Mouse (Mus musculus): ENCODE measurements around the gene Itih5.

Itih5 gene

DNA sequence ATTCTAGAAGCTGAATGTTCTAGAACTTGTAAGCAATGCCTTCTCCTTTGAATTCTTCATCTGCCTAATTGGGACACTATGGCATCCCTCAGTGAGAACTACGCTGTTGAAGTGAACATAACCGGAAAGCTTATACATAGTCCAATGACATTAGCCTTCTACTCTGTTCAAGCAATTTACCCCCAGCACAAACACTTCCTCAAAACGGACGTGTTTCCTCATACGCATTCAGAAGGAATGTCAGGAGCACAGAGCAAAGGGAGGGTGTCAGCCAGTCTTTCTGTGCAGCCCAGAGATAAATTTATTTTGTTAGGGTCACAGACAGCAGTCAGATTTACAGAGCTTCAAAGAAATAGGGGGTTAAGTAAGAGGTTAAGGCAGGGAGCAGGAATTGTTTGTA is 108.0 kb downstream of the Itih5 start:
- DNase-seq (ENCODE audit: low read depth, low spot score): no peak

DNA sequence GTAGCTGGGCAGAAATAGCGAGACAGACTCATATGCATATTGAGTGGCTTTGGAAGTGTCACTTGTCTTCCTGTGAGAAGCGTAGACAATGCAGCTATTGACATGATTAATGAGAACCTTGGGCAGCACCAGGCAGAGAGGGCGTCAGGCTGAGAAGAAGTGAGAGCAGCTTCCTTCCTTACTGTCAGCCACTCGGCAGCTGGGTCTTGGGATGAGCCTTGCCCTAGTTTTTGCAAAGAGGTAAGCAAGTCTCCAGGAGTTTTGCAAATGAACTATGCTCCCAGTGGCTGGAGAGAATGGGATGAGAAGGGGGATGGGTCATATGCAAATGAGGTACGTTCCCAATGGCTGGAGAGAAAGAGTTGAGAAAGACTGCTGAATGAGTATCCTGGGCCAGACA is 109.4 kb downstream of the Itih5 start:
- no peak for DNase-seq (ENCODE audit: low read depth, low spot score)

DNA sequence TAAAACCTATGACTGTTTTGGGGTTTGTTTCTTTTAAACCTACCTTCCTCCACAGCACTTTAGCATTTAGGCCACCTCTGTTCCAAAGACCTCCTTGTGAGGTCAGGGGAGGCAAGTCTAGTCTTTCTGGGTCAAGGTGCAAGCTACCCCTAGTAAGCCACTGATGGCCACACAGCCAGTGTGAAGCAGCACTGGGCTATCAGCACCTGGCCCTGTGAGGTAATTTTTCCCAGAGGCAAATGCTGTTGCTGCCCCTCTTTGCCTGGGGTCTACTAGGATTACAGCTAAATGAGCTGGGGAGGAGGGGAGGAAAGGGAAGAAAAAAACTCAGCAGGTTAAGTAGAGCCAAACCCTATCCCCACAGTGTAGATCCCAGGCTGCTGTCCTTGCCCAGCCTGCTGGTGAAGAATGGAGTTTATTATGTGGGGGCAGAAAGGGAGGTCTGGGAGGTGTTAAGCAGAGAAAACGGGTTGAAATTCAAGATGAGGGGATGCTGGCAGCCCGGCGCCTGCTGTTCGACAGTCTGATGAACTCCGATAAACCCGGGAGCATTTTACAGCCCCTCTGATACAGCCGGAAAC is 110.6 kb downstream of the Itih5 start:
- no peak for DNase-seq (ENCODE audit: low read depth, low spot score)

DNA sequence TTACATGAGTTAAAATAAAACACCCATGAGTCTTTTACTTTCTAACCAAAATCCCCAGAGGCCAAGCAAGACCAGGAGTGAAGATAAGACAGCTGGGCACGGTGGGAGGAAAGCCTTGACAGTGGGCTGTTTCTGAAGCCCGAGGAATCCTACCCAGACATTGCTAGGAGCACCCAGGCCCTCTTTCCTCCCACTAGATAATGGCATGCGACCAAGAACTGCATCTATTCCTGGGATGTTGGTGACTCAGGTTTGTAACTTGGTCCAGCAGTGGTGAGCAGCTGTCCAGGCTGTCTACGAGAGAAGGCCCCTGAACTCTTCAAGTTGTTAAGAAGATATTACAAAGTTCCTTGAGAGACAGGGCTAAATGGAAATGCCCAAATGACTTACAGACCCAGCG is 112.5 kb downstream of the Itih5 start:
- no peak for DNase-seq (ENCODE audit: low read depth, low spot score)

DNA sequence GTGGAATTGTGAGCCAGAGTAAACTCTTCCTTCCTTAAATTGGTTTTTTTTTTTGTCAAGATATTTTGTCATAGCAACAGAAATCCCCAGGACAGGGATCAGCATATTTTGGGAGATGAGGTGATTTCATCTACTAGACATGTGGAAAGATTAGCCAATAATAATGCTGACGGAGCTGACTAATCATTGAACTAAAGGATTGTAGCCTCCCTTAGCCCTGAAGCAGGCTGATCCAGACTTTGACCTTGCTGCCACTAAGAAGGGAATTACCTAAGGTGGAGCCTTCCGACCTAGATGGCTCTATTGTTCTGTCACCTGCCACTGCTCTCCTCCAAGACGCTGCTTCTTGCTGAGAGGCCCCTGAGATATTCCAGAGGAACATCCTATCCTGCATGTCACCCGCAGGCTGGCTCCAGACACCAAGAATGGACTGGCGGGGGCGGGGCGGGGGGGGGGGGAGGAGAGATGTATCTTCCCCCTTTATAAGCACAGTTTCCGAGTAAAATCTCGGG is 119.3 kb downstream of the Itih5 start:
- DNase-seq (ENCODE audit: low read depth, low spot score): no peak

DNA sequence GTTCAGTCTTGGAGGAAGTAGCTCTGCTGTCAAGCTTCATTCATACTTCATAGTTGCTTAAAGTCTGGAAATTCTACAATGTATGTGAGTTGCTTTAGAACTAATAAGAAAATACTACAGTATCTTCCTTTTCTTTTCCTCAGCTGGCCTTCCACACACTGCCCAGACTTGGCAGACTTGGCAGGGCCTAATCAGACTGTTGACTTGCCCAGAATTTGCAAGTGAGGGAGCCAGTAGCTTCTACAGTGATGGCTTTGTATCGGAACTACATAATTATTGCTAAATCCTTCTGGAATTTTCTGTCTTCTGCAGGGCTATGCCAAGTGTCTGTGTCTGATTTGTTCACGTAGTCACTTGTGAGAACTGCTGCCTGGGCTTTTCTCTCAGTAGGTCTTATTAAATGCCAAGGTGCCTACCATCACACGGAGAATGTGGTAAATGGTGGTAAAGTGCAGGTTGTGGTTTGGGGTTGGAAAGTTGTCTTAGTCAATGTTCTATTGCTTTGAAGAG is 120.2 kb downstream of the Itih5 start:
- no peak for DNase-seq (ENCODE audit: low read depth, low spot score)

DNA sequence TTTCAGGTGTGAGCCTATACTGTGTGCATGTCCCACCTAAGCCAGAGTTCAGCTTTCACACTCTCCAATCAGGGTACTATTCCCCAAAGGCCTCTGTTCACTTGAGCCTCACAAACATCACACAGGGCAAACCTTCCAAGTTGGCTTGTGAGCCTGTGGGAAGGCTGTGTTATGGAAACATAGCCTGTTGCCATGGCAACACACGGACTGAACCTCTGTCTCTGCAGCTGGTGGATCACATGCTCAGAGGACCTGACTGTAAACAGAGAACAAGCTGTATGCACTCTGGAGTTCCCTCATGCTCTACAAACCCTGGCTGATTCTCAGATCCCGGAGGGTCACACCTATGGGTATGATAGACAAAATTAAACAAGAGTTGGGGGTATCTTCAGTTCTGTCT is 122.8 kb downstream of the Itih5 start:
- peak; percentile 62 for DNase-seq (ENCODE audit: low read depth, low spot score)

DNA sequence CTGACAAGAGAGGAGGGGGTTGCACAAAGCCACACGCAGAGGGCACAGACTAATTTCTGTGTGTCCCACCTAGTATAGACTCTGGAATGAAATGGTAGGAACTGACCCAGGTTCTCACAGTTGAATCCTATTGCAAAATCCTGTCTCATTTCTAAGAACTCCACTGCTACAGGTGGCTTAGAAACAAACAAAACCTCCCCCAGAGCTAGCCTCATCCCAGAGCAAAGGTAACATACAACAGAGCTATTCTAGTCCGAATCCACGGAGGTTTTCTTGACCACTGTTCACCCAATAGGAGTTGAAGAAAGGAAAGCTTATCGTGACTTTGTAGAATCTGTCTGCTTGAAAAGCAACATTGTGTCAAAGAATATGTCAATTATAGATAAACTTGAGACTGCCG is 130.3 kb downstream of the Itih5 start:
- no peak for DNase-seq (ENCODE audit: low read depth, low spot score)

DNA sequence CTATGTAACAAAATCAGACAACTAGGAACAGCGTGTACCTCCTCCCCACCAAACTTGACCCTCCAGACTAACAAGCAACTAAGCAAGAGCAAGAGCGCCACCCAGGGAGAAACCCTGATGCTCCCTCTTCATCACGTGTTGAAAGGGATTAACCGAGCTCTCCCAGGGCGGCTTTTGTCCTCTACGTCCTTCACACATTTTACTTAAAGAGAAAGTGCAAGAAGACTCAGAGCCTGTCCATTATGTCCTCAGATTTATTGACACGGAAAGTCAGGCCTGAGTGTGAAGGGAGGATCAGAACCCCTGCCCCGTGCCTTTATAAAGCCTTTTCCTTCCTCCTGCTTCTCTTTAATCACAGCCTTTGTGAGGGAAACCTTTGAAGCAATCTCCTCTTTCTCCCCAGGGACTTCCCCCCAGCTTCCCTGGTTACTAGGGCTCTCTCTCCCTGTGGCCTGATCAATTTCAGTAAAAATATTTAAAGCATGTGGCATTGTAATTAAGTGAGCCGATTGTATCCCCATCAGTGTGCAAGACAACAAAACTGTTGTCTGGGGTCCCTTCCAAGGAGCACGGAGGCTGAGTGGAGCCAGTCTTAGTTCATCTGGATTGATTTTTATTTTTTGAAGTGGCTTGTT is 131.4 kb downstream of the Itih5 start:
- no peak for DNase-seq (ENCODE audit: low read depth, low spot score)

DNA sequence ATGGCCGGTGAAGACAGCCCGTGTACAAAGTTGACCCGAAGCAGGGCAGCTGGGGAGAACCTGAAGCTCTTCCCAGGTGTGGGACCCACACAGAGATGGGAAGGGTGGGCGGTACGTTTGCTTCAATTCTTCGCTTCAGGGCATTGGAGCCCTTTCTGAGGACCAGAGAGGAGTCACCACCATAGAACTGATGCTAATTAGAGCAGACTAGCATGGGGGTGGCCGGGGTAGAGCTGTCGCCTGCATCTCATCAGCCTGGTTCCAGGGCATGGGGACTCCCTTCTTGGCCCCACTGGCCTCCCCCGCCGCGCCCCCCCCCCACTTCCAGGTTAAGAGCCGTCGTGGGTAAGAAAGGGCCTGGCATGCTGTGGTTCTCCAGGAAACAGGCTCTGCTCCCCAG is 132.6 kb downstream of the Itih5 start:
- no peak for DNase-seq (ENCODE audit: low read depth, low spot score)

DNA sequence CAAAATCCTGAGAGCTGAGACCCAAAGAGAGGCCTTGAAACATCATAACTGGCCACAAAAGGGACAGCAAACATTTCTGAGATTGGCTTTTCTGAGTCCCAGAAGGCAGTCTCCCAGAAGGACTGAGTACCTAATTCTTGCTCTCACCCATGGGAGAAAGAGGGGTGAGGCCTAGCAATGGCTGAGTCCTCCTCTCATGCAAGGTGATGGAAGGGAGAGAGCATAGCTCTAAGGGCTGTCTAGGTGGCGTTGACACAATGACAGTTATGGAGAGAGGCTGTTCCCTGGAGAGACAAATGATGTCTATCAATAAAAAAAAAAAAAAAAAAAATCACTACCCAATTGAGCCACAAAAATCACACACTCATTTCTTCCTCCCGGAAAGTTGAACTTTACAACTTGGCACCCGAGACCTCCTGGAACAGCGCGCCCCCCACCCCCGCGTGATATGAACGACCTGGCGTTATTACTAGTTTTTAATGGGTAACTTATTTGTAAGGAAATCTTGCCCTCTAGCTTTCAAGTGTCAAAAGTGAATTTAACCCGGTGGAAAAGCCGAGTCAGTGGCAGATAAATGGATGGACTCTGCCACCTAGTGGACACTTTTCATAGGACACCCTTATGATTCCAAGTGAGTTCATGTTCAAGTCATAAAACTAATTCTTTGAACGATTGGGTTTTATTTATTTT is 134.9 kb downstream of the Itih5 start:
- peak; percentile 68 for DNase-seq (ENCODE audit: low read depth, low spot score)

DNA sequence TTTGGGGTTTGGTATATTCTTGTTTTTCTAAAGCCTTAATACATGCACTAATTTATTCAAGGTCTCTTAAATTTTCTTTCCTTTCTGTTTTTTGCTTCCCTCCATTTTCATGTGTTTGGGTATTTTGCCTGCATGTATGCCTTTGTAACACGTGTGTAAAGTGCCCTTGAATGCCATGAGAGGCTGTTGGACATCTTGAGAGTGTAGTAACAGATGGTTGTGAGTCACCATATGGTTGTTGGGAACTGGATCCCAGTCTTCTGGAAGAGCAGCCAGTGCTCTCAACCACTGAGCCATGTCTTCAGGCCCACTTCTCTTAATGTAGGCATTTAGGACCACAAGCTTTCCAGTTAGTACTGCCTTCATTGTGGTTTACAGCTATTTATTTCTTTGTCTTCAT is 135.5 kb downstream of the Itih5 start:
- no peak for DNase-seq (ENCODE audit: low read depth, low spot score)

DNA sequence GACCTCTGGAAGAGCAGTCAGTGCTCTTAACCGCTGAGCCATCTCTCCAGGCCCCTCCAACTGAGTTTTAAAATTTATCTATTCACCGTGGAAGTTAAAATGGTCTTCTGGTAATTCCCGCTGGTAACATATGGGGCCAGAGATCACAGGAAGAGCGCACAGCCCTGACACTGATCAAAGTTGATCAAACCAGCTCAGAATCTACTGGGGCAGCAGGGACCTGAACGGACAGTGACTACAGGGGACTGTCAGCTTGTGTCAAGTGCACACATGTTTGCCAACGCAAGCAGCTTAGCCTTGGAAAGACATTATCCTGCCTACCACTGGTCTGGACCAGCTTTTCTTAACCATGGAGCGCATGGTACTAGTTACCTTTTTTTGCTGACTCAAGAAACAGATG is 136.7 kb downstream of the Itih5 start:
- DNase-seq (ENCODE audit: low read depth, low spot score): no peak

DNA sequence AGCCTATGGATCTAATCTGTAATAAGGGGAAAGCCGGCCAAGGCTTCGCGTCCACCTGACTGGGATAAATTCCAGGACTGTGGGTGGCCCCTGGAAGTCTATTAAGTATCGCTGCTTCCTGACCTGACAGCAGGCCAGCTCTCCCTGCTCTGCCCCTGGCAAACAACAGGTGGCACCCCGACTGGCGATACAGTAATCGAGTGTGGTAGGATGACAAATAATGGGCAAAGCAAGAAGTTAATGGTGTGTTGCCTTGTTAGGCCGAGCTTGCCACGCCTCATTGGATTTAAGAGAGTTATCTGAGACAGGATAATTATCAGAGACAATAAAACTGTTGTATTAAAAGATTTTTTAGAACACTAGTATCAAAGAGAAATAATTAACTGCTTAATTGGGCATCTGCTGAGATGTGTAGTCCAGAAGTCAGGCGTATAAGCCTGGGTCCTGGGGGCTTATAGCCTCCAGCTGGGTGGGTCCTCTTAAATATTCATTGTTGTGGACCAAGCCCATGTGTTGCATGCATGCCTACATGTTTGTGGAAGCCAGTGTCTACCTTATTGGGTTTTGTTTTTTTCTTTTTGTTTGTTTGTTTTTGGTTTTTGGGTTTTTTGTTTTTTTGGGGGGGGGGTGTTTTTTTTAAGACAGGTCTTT is 140.3 kb downstream of the Itih5 start:
- DNase-seq (ENCODE audit: low read depth, low spot score): no peak

DNA sequence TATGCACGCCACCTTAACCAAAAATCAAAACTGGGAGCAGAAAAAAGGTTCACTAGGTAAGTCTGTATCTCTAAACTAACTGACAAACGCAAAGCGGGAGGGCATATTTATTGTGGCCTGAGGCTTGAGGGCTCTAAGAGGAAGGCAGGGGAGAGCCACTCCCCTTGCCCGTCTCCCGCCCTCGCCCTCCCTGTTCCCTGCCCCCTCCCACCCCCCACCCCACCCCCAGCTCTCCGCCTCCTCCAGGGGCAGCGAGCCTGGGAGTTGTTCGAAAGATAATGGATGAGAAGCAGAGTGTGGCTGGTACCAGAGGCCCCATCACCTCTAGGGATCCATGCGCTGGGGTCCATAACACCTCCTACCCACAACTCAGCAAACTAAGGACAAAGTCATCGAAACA is 142.5 kb downstream of the Itih5 start:
- no peak for DNase-seq (ENCODE audit: low read depth, low spot score)

DNA sequence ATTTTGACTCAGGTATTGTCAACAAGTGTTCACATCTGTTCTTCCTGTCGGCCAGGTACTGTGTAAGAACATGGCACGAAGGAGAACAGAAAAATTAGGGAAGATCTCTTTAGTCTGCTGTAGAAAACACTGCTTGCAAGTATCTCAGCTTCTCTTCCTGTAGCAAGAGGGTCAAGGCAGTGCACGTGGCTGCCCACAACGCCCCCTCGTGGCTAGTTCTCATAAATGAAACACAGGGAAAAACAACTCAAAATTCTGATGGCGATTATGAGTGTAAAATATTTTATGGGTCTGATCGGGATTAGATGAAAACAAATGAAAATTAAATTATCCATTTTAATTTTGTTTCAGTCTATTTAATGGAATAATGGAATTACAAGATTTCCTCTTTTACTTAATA is 146.9 kb downstream of the Itih5 start:
- DNase-seq (ENCODE audit: low read depth, low spot score): no peak

DNA sequence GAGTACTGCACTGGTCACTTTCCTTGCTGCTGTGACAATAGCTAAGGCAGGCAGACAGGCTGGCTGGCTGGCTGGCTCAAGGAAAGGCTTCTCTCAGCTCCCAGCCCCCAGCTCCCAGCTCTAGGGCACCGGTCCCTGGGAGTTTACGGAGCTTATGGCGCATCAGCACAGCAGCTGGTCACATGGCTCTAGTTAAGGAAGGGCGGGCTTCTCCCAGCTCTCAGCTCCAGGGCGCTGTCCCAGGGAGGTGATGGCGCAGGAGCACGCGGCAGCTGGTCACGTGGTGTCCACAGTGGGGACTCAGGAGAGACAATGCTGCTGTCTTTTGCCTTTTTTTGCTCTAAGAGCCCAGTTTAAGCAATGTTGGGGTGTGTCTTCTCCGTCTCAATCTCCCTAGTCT is 147.4 kb downstream of the Itih5 start:
- DNase-seq (ENCODE audit: low read depth, low spot score): no peak

DNA sequence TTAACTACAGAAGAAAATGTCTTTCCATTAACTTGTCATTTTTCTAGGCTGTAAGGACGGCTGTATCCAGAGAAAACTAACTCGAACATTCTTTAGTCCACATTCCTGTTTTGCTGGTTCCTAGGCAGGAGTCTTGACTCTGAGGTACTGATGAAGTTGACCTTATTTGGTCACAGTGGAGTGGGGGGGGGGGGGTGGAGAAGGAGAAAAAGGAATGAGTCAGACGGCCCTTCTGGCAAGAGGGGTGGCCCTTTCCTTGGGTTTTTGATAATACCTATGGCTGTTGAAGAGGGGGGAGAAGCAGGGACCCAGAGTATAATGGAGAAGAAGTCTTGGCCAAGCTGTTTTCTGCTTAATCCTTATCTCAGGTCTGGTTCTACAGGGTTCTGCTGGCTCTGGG is 148.0 kb downstream of the Itih5 start:
- DNase-seq (ENCODE audit: low read depth, low spot score): no peak

DNA sequence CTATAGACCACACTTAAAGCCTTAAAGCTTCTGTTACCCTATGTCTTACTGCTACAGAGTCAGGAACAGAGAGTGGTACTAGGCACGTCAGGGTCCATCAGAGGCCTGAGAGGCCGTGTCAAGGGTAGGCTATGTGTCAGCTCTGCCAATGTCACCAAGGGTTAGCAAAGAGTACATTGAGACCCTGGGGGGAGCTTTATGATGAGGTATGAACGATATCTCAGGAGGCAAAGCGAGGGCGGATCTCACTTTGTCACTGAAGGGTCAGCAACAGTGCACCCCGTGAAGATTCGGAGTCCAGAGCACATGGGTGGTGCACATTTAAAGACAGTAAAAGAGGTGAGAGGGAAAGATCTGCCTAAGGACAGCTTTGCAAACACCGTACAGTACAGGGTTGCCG is 148.6 kb downstream of the Itih5 start:
- no peak for DNase-seq (ENCODE audit: low read depth, low spot score)

DNA sequence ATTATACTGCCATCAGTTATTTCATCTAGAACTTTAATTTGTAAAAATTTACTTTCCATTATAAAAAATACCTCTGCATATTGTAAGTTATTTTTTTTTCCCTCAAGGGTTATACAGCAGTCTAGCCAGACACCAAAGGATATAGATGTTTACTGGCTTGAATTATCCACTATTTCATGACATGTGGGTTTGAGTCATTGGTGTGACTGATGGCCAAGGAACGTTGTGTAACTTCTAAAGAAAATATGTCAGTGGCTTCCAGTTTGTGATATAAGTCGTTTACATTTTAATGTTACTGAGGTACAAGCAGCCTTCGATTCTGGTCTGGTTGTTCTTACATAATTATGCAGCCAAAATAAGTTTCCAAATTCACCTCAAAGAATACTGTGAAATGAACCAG is 151.5 kb downstream of the Itih5 start:
- no peak for DNase-seq (ENCODE audit: low read depth, low spot score)

All from embryo, embryonic 11.5 days (tissue).